Mouse (Mus musculus) gastrocnemius, adult 18-20 months (tissue): ENCODE measurements at regions not wholly inside any gene's neighbourhood (a gene's known extent, or its start where the extent isn't known, plus 50 kb on each side); places are given as distances from the start of the nearest gene placed in this dataset.
"Not testable (repeated sequence)": the region's sequence is repeated elsewhere in the genome, so short reads cannot be mapped to it uniquely, and the experiment has no call there.

Source experiments
- DNase-seq: peaks from one replicate; pipeline ENCODE4 v3.0.0; 2021; ENCODE audit warnings: low spot score

DNA sequence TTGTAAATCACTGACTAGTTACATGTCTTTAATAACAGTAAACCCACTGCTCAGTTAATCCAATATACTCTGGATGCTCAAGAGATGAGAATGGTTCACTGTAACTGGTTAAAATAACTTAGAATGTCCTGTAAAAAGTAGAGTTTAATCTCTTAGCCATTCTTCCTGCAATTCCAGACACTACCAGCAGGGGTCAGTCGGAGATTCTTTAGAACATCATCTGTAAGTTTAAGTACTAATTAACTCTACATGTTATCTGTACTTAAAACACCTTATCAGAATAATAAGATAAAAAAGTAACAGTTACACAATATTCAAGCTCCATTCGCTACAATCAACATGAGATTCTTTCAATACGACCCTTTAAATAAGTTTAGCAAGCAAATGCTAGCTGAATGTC, 58.7 kb upstream of the Olig3 start:
- no peak for DNase-seq

GRCm38 (mm10) chr10:19295388-19296013, 60.8 kb upstream of the Olig3 start:
- DNase-seq, result no peak

DNA sequence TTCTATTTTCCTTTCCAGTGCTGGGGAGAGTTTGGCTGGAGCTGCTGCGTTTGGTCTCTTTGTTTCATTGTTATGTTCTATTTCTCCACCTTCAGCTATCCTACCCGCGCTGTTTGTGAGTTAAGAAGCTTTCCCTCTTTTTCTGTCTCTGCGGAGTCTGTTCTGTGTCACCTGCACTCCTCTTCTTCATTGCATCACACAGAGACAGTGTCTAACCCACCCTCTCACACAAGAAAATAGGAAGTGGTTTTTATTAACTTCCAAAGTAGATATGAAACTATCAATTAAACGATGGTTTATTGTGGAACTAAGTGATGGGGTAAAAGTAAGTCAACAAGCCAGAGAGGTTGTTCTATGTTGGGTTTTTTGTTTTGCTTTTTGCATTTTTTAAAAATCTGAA, 64.9 kb upstream of the Olig3 start:
- no peak for DNase-seq

- DNase-seq, result not testable (repeated sequence)
Measured at GRCm38 (mm10) chr10:19291039-19291438, 65.3 kb upstream of the Olig3 start.

DNA sequence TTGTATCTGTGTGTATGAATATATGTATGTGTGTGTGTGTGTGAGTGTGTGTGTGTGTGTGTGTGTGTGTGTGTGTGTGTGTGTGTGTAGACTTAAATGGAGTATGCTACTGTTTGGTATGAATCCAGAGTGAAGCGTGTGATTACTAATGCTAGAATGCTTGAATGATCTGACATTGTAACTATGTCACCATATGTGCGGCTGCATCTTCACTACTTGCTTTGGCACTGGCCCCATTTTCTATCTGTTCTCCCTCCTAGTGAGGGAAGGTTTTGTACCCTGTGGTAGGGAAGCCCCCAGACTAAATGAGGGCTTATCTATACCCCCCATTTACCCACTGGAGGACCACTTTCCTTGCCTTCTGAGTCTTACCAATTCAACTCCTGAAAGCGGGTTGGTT, 74.2 kb upstream of the Olig3 start:
- no peak for DNase-seq

DNA sequence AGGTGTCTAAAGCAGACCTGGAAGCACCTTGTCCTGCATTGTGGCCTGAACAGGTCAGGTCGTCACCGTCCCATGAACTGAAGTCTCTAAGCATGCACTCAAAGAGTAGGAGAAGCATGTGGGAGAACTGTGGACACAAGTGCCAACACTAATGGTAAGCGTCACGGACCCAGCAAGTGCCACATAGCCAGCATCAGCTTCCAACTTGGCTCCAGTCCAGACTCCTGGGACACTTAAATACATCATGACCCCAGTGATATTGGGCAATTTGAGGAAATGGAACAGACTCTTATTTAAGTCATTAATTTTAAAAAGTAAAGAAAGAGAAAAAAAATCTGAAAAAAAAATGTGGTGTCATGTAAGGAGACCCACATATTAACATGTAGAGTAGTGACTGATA, 75.3 kb upstream of the Olig3 start:
- DNase-seq, result no peak

- DNase-seq, result no peak
Measured at GRCm38 (mm10) chr10:19278189-19278842, 78.0 kb upstream of the Olig3 start.

GRCm38 (mm10) chr10:19277103-19277827, 79.1 kb upstream of the Olig3 start:
- no peak for DNase-seq

DNA sequence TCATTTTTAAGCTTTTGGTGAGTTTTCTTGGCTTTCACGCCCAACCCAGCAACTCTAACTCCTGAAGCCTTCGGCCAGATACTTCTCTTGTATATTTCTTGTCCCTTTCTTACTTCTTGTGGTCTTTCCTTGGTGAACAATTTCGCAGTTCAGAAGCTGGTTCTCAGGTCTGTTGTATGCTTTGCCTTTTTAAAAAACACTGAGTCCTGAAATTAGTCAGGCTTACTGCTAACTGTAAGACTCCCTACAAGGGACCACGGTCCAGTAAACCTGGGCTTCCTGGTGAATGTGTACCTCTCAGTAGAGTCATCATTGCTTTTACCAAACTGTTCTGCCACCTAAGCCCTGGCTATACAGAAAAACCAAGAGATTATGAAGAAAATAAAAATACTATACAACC, 81.3 kb upstream of the Olig3 start:
- no peak for DNase-seq

- no peak for DNase-seq
Measured at GRCm38 (mm10) chr10:19269418-19269817, 86.9 kb upstream of the Olig3 start.

GRCm38 (mm10) chr10:19268051-19268450, 88.3 kb upstream of the Olig3 start:
- DNase-seq, result no peak

DNA sequence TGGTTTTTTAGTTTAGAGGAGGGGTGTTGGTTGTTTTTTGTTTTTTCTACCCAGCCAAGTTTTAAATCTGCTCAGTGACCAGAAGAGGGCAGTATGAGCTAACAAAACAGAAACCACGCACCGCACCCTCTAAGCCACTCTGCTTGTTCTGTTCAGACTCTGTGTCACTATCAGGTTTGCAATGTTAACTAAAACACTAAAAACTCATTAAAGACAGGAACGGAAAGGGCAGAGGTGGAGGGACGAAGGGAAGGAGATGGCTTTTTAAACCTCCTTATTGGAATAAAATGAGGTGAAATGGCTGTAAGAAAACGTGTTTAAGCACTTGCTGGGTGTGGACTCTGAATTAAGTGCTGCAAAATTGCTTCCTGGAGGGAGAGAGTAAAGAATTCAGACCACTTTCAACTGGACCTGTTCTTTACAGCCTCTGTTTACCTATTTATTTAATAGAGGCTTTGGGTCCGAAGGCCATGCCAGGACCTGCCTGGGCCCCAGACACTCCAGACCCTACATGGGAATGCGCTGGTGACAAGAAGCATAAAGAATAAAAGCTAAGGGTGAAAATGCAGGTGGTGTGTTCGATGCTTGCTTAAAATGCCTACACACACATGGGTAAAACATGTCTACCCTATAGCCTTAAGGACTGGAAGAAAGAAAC, 116.1 kb upstream of the Olig3 start:
- DNase-seq, result peak; percentile 34

DNA sequence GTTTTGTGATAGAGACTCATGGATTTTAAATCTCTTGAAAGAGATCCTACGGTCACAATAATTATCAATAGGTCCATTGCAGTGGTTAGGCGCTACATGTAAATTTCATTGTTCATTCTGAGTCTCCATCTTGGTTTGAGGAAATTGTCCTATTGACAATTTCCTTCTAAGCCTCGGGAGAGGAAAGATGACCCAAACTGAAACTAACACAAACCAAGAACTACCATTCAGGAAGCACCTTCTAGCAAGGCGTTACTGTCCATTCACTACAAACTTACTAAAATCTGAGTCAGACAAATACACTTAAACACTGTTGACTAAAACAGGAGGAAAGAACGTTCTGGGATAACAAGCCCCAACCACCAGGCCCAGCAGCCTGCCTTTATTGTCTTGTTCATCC, 140.1 kb upstream of the Olig3 start:
- no peak for DNase-seq

- no peak for DNase-seq
Measured at GRCm38 (mm10) chr10:19209751-19210150, 146.6 kb upstream of the Olig3 start.

DNA sequence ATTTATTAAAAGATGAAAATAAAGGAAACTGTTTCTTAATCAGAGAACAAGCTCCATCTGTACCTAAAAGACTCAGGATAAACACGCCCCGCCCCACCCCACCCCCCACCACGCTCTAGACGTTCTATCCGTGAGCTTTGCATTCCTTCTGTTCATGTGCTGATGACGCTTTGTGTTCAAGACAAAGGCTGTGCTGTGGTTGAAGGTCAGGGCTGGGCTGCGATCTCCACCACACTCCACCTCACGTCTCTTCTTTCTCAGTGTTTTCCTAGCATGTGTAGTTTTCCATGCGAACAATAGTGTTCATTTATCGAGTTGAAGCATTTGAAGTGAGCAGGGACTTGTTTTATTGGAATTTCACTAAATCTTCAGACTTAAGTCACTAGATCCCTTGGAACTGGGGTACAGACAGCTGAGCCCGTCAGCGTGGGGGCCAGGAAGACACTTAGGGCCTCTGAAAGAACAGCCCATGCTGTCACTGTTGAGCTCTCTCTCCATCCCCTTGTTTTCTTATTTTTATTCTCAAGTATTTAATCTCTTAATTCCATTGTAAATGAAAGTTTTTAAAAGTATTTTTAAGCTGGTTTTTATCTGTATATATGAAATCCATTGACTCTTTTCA, 148.1 kb upstream of the Olig3 start:
- DNase-seq, result no peak

DNA sequence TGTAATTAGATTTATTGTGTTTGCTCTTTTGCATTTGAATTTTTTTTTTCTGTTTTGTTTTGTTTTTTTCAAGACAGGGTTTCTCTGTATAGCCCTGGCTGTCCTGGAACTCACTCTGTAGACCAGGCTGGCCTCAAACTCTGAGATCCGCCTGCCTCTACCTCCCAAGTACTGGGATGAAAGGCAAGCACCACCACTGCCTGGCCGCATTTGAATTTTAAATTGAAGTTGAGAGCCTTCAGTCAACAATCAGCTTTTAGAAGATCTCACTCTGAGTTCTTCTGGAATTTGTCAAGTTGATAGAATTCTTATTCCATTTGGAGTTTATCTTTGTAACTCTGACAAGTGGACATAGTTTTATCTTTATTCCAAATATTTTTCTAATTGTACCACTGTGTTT, 148.8 kb upstream of the Olig3 start:
- no peak for DNase-seq

GRCm38 (mm10) chr10:19200311-19200710, 156.0 kb upstream of the Olig3 start:
- DNase-seq, result no peak

DNA sequence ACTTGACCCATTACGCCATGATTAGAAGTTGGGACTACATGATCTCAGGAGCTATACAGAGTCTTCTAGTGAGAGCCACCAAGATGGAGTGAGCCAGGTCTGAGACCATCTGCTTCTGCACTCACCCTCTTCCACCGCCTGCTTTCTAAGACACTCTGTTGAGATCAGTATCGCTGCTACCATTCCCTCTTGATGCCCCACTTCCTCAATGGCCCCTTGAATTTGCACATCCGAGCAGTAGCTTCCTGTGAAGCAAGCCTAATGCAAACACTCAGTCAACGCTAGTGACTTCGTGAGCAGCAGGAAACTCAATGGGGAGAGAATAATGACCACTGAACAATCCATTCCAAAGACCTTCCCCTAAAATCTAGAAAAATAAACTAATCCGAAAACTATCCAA, 160.7 kb upstream of the Olig3 start:
- no peak for DNase-seq

DNA sequence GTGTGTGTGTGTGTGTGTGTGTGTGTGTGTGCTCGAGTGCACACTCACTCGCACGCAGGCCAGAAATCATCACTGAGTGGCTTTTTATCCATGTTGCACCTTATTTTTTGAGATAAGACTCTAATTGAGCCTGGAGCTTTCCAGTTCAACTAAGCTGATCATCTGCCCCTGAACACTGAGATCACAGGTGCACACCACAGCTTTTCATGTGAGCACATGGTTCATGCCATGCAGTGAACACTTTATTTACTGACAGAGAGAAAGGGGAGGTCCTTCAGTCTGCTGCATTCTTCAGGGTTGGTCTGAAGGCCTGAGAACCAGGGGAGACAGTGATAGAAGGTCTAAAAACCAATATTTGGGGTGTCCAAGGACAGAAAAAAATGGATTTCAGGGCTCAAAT, 161.7 kb upstream of the Olig3 start:
- no peak for DNase-seq

GRCm38 (mm10) chr10:19192971-19193758, 163.2 kb upstream of the Olig3 start:
- DNase-seq, result no peak

DNA sequence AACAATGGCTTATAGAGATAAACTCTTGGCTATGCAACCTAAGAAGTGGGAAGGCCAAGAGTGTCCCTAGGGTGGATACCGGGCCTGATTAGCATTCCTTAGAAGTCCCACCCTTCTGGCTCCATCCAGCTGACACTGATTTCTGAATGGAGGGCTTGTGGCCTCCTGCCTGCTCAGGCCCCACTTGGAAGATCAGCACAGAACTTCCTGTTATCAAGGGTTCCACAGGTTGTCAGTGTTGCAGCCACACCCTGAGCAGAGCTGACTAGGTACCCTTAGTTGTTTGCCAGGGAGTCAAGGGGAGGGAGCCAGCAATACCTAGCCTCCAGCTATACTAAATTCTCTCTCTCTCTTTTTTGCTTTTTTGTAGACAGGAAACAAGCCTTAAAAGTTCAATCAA, 164.1 kb upstream of the Olig3 start:
- DNase-seq, result no peak
